In the genomic region with DNA sequence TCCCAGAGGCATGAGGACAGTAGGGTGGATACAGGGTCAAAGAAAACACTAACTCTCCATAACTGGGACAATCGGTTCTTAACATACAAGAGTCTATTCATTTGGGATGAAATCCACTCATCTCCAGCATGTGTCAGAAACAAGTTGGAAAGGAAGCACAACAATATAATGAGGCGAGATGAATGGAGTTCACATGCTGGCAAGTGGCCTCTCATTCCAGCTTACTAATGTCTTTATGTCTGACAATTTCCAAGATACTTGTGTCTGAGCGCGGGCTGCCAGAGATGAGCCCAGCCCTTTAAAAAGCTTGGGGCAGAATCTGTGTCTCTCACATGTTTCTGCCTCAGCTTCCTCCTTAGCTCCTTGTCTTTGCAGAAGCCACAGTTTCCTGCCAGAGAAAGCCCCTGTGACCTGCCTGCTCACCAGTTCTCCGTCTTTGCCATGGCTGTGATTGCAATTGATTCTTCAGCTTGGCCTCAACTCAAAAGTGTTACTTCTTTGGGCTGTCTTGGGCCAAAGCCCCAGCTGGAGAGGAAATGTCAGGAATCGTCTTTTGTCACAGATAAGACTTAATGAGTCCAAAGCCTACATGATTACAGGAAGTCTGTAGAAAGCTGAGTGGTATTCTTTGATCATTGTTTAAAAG, we compare ENCODE assay signal across 12 mouse cellular contexts.
A peak's percentile ranks its signal among the peaks of the same experiment; 100 is the strongest.
DNase-seq lines count a peak whose midpoint lies in the region; ATAC-seq and TF ChIP-seq lines count a peak whose summit lies in the region.
"Had no signal": no experiment of that assay in that cellular context is flagged by ENCODE, and none has a peak within 500 bp of the region (broad histone marks: within the 10 kb centered on the region; RNA-seq: fewer than 3 reads in every experiment).

No protein-coding gene starts in this region.

- ATAC-seq in hindbrain, postnatal 0 days = no peak
- peak; percentile 30; the same call in 1 of the 2 replicates for ATAC-seq in granulocyte monocyte progenitor cell, adult 5-6 weeks (replicated peaks; ENCODE audit: poor library complexity, severe bottlenecking)
- ATAC-seq: intestine, embryonic 15.5 days had no signal

- WGBS in hindbrain, postnatal 0 days = 31% methylated on average over 6 of the region's 6 CpGs
- 73% methylated on average over 6 of the region's 6 CpGs for WGBS in hindbrain, embryonic 10.5 days

- no peak for TF ChIP-seq CTCF in hindbrain, postnatal 0 days (IDR thresholded peaks at IDR 0.05; ENCODE audit: low read depth)

- H3K36me3 ChIP-seq in hindbrain, postnatal 0 days (ENCODE audit: insufficient read depth, low read length) = no peaks in the 10 kb centered on the region
- H3K36me3 ChIP-seq in hindbrain, embryonic 10.5 days = no peaks in the 10 kb centered on the region
- H3K36me3 ChIP-seq: intestine, embryonic 15.5 days; midbrain, embryonic 12.5 days had no signal

- H3K27ac ChIP-seq in hindbrain, postnatal 0 days = no peak overlapping the region
- no peak overlapping the region for H3K27ac ChIP-seq in hindbrain, embryonic 10.5 days
- H3K27ac ChIP-seq: intestine, embryonic 15.5 days; midbrain, embryonic 12.5 days had no signal

- H3K4me2 ChIP-seq in hindbrain, postnatal 0 days (ENCODE audit: low read depth, low read length) = no peak overlapping the region
- H3K4me2 ChIP-seq: intestine, embryonic 15.5 days; midbrain, embryonic 12.5 days had no signal

- no peaks in the 10 kb centered on the region for H3K27me3 ChIP-seq in hindbrain, postnatal 0 days (ENCODE audit: insufficient read depth, low read length)
- H3K27me3 ChIP-seq in hindbrain, embryonic 10.5 days (ENCODE audit: insufficient read depth, poor library complexity, severe bottlenecking) = no peaks in the 10 kb centered on the region
- H3K27me3 ChIP-seq: intestine, embryonic 15.5 days; midbrain, embryonic 12.5 days had no signal

- DNase-seq in hindbrain, postnatal 0 days (ENCODE audit: low spot score) = peak; percentile 19
- DNase-seq in hindbrain, embryonic 10.5 days (ENCODE audit: low spot score) = no peak
- peak; percentile 8 for DNase-seq in kidney, adult 9 months
- DNase-seq in lung, postnatal 14 days = peak; percentile 43
- DNase-seq in yolk sac, embryonic 10.5 days (ENCODE audit: low spot score) = no peak
- no peak for DNase-seq in right cerebral cortex, postnatal 4 days
- DNase-seq in spleen, adult 12 weeks (ENCODE audit: low spot score) = no peak
- DNase-seq: adrenal gland, postnatal 25 days; right cerebral cortex, postnatal 25 days had no signal

- no peaks in the 10 kb centered on the region for H3K9me3 ChIP-seq in hindbrain, postnatal 0 days (ENCODE audit: low read length)
- H3K9me3 ChIP-seq in hindbrain, embryonic 10.5 days = no peaks in the 10 kb centered on the region; the same call in 1 of the 2 replicates
- H3K9me3 ChIP-seq: intestine, embryonic 15.5 days; midbrain, embryonic 12.5 days had no signal

- no peaks in the 10 kb centered on the region for H3K4me1 ChIP-seq in hindbrain, postnatal 0 days (ENCODE audit: insufficient read depth, low read length)
- H3K4me1 ChIP-seq in hindbrain, embryonic 10.5 days (replicated peaks) = 0 out of 2 replicates have a peak, but pooled peaks cover 5% of the 10 kb centered on the region
- H3K4me1 ChIP-seq: intestine, embryonic 15.5 days had no signal

- H3K9ac ChIP-seq in hindbrain, postnatal 0 days (replicated peaks; ENCODE audit: low read length) = no peak overlapping the region
- H3K9ac ChIP-seq: intestine, embryonic 15.5 days; midbrain, embryonic 12.5 days had no signal

- H3K4me3 ChIP-seq in hindbrain, postnatal 0 days (ENCODE audit: low read length) = no peak overlapping the region
- H3K4me3 ChIP-seq in hindbrain, embryonic 10.5 days = no peak overlapping the region
- H3K4me3 ChIP-seq: intestine, embryonic 15.5 days; midbrain, embryonic 12.5 days had no signal

Comparison
In these comparisons a context has a peak if more than half of its experiments do, and no peak if none do; other contexts are left out.
1. DNase-seq: peak in hindbrain, postnatal 0 days (single experiment), kidney, adult 9 months (single experiment) and lung, postnatal 14 days (single experiment); none in hindbrain, embryonic 10.5 days (single experiment), yolk sac, embryonic 10.5 days (single experiment), right cerebral cortex, postnatal 4 days (single experiment) and spleen, adult 12 weeks (single experiment).